Mouse (Mus musculus) limb, embryonic 14.5 days (tissue): ENCODE results near the gene Tmem267. TPM values are rescaled to one million over a fixed set of nuclear protein-coding genes. Genes with fewer than 3 reads are reported as not detected.

Source experiments
- ATAC-seq: fragments of 200-750 bp; cut with Nextera tagmentation; 2 replicates; pipeline ENCODE4 v1.8.0; 2017; ENCODE audit warnings: low read depth, moderate number of reproducible peaks, moderate TSS enrichment; ENCODE audit not compliant: low FRiP score
- DNase-seq: peaks from one replicate; pipeline ENCODE4 v3.0.0-alpha.2; 2015; ENCODE audit warnings: low spot score
- H3K27ac ChIP-seq: fragments of 300-500 bp; sonication (generic); replicated peaks from 2 replicates; pipeline ENCODE4 v1.5.1; 2014; ENCODE audit warnings: low read depth, mild to moderate bottlenecking, low read length, moderate library complexity, mixed read lengths
- H3K27me3 ChIP-seq: fragments of 300-500 bp; sonication (generic); 2 replicates; pipeline ENCODE4 v1.6.1; 2014; ENCODE audit warnings: low read length, mixed read lengths; ENCODE audit not compliant: control insufficient read depth, insufficient read depth
- H3K36me3 ChIP-seq: fragments of 300-500 bp; sonication (generic); 2 replicates; pipeline ENCODE4 v1.6.1; 2014; ENCODE audit warnings: mild to moderate bottlenecking, low read length, moderate library complexity, mixed read lengths; ENCODE audit not compliant: control insufficient read depth, insufficient read depth
- H3K4me1 ChIP-seq: fragments of 300-500 bp; sonication (generic); 2 replicates; pipeline ENCODE4 v1.6.1; 2014; ENCODE audit warnings: antibody characterized with exemption, low read length, mixed read lengths; ENCODE audit not compliant: control insufficient read depth, insufficient read depth
- H3K4me2 ChIP-seq: fragments of 300-500 bp; sonication (generic); replicated peaks from 2 replicates; pipeline ENCODE4 v1.6.1; 2014; ENCODE audit warnings: low read depth, mild to moderate bottlenecking, low read length, moderate library complexity; ENCODE audit not compliant: severe bottlenecking
- H3K4me3 ChIP-seq: fragments of 300-500 bp; sonication (generic); replicated peaks from 2 replicates; pipeline ENCODE4 v1.5.1; 2014; ENCODE audit warnings: low read length
- H3K9ac ChIP-seq: fragments of 300-500 bp; sonication (generic); 2 replicates; pipeline ENCODE4 v1.6.1; 2014; ENCODE audit warnings: mild to moderate bottlenecking, low read depth, low read length, moderate library complexity; ENCODE audit not compliant: severe bottlenecking
- H3K9me3 ChIP-seq: fragments of 300-500 bp; sonication (generic); 2 replicates; pipeline ENCODE4 v1.6.1; 2016; ENCODE audit warnings: low read length; ENCODE audit not compliant: control insufficient read depth
- POLR2A ChIP-seq: fragments of 200-500 bp; IDR thresholded peaks from 2 replicates; pipeline ENCODE4 v1.8.0; 2012; ENCODE audit warnings: inconsistent platforms, mild to moderate bottlenecking, moderate library complexity, borderline replicate concordance; ENCODE audit not compliant: insufficient read depth, insufficient read length; ENCODE audit errors: extremely low read depth
- WGBS: fragments of 180-500 bp; shearing (Covaris S2); extraction: QIAGEN DNeasy Blood & Tissue Kit; methylation state at CpG from one replicate; pipeline ENCODE4 v1.1.7; 2014; 5-methylcytosine and 5-hydroxymethylcytosine counted together
- polyA plus RNA-seq, 2 experiments: library from polyadenylated mRNA; depleted of rRNA in 1 of 2; stranded (reverse) in 1 of 2; unstranded in 1 of 2; fragments of >200 nt; fragmentation: Nextera tagmentation in 1 of 2; extraction: Ambion mirVana in 1 of 2; gene quantifications; 2 replicates each; pipeline versions ENCODE4 v1.2.1 to v1.2.3; 2012 to 2014

The Tmem267 gene
- polyA plus RNA-seq (2012; rRNA removed) (6.5 and 7.2 TPM in 2 replicates), polyA plus RNA-seq (2014; fragmentation: Nextera tagmentation; extraction: Ambion mirVana) (1.3 and 2.0 TPM in 2 replicates)

DNA sequence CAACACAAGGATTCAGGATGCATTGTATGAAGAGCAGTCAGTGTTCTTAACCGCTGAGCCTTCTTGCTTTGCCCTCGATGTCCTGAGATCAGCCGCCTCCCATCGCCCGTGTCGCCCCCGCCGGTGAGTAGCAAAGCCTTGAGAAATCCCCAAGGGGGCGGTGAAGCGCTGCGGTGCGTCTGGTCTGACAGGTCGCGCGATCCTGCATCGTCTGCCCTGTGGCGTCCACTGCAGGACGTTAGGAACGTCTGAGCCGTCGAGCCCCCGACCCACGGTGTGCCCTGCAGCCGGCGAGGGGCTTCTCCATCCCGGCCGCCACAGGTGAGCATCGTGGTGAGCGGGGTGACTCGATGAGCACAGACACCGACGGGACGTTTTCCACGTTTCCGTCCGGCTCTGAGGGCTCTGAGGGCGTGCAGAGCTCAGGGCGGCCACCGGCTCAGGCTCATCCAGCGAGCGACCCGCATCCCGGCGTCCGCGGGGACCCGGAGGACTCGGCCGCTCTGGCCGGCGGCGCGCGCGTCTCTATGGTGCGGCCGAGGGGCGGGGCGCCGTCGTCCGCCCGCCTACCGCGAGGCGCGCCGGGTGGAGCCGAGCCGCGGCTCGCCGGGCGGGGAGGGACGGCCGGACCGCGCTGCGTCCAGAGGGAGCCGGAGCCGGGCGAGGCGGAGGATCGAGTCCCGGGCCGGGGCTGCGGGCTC, at the start of gene Tmem267, which contains the start of gene 3110070M22Rik:
TSS of gene Tmem267 (plus strand) at position 160 of the 701 bp plus-strand sequence.
TSS of gene 3110070M22Rik (minus strand) at position 504 of the 701 bp plus-strand sequence.
- no peaks in the 10 kb centered on the region for H3K4me1 ChIP-seq
- H3K36me3 ChIP-seq, result peaks cover 35% of the 10 kb centered on the region
- H3K27me3 ChIP-seq, result no peaks in the 10 kb centered on the region
- no peak within 1 kb of the TSS; the same call in 1 of the 2 replicates for H3K4me2 ChIP-seq
- peak; percentile 82 for DNase-seq
- H3K27ac ChIP-seq, result peak within 1 kb of the TSS; percentile 59
- no peak for ATAC-seq
- peaks cover 5% of the 10 kb centered on the region for H3K9me3 ChIP-seq
- H3K9ac ChIP-seq, result no peak within 1 kb of the TSS; the same call in 1 of the 2 replicates
- TF ChIP-seq POLR2A, result peak; percentile 65; the same call in 1 of the 2 replicates
- WGBS, result 60% methylated on average over 78 of the region's 87 CpGs
- H3K4me3 ChIP-seq, result no peak within 1 kb of the TSS

DNA sequence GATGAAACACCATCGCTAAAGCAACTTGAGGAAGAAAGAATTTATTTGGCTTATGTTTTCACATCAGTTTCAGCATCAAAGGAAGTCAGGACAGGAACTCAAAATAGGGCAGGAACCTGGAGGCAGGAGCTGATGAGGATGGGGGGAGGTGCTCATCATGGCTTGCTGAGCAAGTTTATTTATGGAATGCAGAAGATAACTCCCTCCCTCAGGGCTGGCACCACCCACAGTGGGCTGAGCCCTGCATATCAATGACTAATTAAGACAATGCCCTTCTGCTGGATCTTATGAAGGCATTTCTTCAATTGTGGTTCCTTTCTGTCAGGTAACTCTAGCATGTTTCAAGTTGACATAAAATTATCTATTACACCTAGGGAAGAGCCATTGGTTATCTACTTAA, 45.6 kb upstream of the Tmem267 start:
- no peak for DNase-seq
- ATAC-seq, result no peak
- Histone ChIP-seq H3K4me1 (no peaks in the 10 kb centered on the region), H3K9ac (no peak overlapping the region), H3K4me2 (no peak overlapping the region), H3K4me3 (no peak overlapping the region), H3K9me3 (no peaks in the 10 kb centered on the region), H3K36me3 (peaks cover 73% of the 10 kb centered on the region), H3K27ac (no peak overlapping the region), H3K27me3 (no peaks in the 10 kb centered on the region)
- 97% methylated on average over 1 of the region's 1 CpGs for WGBS
- TF ChIP-seq POLR2A, result no peak

DNA sequence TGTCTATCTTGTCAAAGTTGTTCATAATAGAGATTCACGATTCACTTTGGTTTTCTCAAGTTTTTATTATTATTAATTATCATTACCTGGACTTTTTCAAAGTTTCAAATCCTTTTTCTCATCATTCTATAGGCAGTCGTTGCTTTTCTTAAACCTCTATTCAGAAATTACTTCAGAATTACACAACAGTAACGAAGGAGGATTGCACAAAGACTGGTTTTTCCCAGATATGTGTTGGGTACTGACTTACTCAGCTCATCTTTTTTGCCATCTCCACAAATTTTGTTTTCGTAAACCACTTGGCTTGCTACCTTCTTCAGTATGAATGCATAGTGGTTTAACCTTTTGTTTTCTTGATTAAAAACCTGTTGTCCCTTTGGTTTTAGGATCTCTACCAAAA, 34.3 kb upstream of the Tmem267 start:
- WGBS, result 93% methylated on average over 4 of the region's 4 CpGs
- Histone ChIP-seq H3K4me3 (no peak overlapping the region), H3K27ac (no peak overlapping the region), H3K27me3 (no peaks in the 10 kb centered on the region), H3K4me1 (no peaks in the 10 kb centered on the region), H3K9me3 (no peaks in the 10 kb centered on the region), H3K9ac (no peak overlapping the region), H3K4me2 (no peak overlapping the region), H3K36me3 (peaks cover 62% of the 10 kb centered on the region)
- no peak for TF ChIP-seq POLR2A
- ATAC-seq (no peak), DNase-seq (no peak)

DNA sequence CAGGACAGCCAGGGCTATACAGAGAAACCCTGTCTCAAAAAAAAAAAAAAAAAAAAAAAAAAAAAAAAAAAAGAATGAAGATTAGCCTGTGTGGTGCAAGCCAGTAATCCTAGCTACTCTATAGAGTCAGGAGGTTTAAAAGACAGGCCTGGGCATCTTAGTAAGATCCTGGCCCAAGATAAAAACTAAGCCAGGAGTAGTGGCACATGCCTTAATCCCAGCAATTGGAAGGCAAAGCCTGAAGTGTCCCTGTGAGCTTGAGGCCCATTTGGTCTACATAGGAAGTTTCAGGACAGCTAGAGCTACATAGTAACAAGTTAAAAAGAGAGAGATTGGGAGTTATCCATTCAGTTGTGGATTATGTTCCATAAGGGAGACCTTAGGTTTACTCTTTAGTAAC, 32.8 kb upstream of the Tmem267 start:
- Histone ChIP-seq H3K4me3 (no peak overlapping the region), H3K9ac (no peak overlapping the region), H3K4me2 (no peak overlapping the region), H3K27me3 (no peaks in the 10 kb centered on the region), H3K27ac (no peak overlapping the region), H3K4me1 (no peaks in the 10 kb centered on the region), H3K36me3 (peaks cover 63% of the 10 kb centered on the region), H3K9me3 (no peaks in the 10 kb centered on the region)
- TF ChIP-seq POLR2A, result no peak
- no peak for DNase-seq
- ATAC-seq, result no peak

DNA sequence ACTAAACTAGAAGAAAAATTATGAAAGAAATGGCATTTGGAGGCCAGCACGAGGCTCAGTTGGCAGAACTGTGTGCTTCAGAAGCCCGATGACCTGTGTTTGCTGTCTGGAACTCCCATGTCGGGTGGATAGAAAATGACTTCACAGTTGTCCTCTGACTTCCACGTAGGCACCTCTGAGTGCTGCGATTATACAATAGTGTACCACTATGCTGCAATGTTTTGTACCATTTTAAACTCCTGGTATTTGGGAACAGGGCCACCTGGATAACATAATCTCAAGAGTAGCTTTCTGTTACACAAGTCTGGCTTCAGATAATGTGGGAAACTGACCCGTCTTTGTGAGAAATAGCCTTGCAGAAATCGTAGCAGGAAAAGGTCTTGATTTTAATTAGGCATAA, 31.5 kb upstream of the Tmem267 start:
- ATAC-seq (no peak), DNase-seq (no peak)
- H3K9ac ChIP-seq, result no peak overlapping the region
- no peak overlapping the region for H3K4me2 ChIP-seq
- 95% methylated on average over 7 of the region's 7 CpGs for WGBS
- no peaks in the 10 kb centered on the region for H3K9me3 ChIP-seq
- H3K27me3 ChIP-seq, result no peaks in the 10 kb centered on the region
- H3K36me3 ChIP-seq, result peaks cover 50% of the 10 kb centered on the region
- no peak for TF ChIP-seq POLR2A
- H3K4me1 ChIP-seq, result no peaks in the 10 kb centered on the region
- H3K4me3 ChIP-seq, result no peak overlapping the region
- H3K27ac ChIP-seq, result no peak overlapping the region
